Mouse (Mus musculus): Measurements from ENCODE around the gene Bcl2l14. TPM values are rescaled to one million over a fixed set of nuclear protein-coding genes. Genes with fewer than 3 reads are reported as not detected.

Gene Bcl2l14
- polyA plus RNA-seq, 1 experiment from 2014 or later: 0.10 TPM

DNA sequence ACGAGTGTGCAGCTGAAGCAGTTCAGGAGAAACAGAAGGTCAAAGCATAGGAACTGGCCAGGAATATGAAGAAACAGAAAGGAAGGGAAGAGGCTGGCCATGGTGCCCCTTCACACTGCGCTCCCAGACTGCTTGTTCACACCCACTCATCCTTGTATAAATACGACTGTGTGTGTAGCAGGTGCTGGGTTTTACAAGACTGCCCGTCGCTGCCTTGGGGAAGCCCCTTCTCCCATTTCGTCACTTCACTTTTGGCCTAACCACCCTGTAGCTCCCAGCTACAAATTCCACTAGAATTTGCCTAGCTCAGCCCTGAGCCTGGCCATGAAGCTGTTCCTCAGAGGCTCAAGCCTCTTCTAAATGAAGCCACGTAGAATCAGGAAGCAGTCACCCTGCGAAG, 24.3 kb downstream of the Bcl2l14 start:
- H3K4me2 ChIP-seq (ENCODE audit: low read length): no peak overlapping the region
- H3K27ac ChIP-seq (ENCODE audit: low read depth, low read length): no peak overlapping the region
- no peak overlapping the region for H3K4me3 ChIP-seq (ENCODE audit: low read length)
- H3K9me3 ChIP-seq (ENCODE audit: control insufficient read depth, low read length): no peaks in the 10 kb centered on the region
- WGBS: 87% methylated on average over 8 of the region's 8 CpGs
- H3K27me3 ChIP-seq (replicated peaks; ENCODE audit: control insufficient read depth, insufficient read depth, low read length): no peaks in the 10 kb centered on the region
- no peak for ATAC-seq
- H3K4me1 ChIP-seq (ENCODE audit: control insufficient read depth, insufficient read depth, low read depth, low read length): no peaks in the 10 kb centered on the region
- H3K9ac ChIP-seq (ENCODE audit: low read depth, low read length): no peak overlapping the region
- no peaks in the 10 kb centered on the region for H3K36me3 ChIP-seq (ENCODE audit: control insufficient read depth, insufficient read depth, low read length)

DNA sequence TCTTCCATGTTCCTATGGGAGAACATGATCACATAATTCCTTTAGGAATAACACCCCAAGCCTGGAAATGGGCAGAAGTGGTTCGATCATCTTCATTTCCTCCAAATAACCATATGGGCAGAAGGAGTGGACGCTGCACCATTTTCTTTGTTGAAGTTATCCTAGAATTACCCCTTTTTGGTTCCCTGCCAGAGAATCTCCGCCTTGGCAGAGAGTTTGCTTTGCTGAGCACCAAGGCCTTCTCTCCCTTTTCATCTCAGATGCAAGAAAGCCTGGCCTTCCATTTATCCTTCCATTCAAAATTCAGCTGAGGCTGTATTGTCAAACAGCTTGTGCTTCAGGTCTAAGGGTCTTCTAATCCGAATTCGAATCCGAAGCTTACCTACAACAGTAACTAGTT, 25.8 kb downstream of the Bcl2l14 start:
- ATAC-seq: no peak
- no peak overlapping the region for H3K4me2 ChIP-seq (ENCODE audit: low read length)
- H3K27me3 ChIP-seq (replicated peaks; ENCODE audit: control insufficient read depth, insufficient read depth, low read length): no peaks in the 10 kb centered on the region
- WGBS: 81% methylated on average over 6 of the region's 6 CpGs
- no peak overlapping the region for H3K9ac ChIP-seq (ENCODE audit: low read depth, low read length)
- no peaks in the 10 kb centered on the region for H3K4me1 ChIP-seq (ENCODE audit: control insufficient read depth, insufficient read depth, low read depth, low read length)
- H3K9me3 ChIP-seq (ENCODE audit: control insufficient read depth, low read length): no peaks in the 10 kb centered on the region
- H3K36me3 ChIP-seq (ENCODE audit: control insufficient read depth, insufficient read depth, low read length): no peaks in the 10 kb centered on the region
- H3K27ac ChIP-seq (ENCODE audit: low read depth, low read length): no peak overlapping the region
- H3K4me3 ChIP-seq (ENCODE audit: low read length): no peak overlapping the region

DNA sequence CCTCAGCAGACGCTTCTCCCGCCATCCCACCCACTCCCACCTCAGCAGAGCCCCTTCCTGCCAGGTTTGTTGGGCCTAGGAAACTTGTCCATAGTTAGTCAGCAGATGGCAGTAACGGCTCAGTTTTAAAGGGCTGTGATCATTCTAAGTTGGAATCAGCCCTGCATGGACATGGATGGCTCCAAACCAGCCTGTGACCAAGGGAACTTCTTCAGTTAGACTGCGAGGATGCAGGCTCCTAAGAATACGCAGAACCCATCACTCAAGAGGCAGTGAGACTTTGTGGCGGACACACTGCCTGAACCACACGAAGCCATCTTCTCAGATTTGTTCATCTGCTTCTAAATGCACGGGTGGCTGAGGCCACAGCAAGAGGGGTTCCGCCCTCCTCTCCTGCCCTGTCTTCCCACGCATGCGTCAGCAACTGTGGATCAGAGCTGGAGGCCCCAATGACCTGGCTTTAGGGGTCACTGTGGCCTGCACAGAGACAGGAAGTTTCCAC, 29.1 kb downstream of the Bcl2l14 start:
- H3K4me3 ChIP-seq (ENCODE audit: low read length): no peak overlapping the region
- 36% methylated on average over 11 of the region's 11 CpGs for WGBS
- H3K36me3 ChIP-seq (ENCODE audit: control insufficient read depth, insufficient read depth, low read length): no peaks in the 10 kb centered on the region
- H3K4me1 ChIP-seq (ENCODE audit: control insufficient read depth, insufficient read depth, low read depth, low read length): no peaks in the 10 kb centered on the region
- H3K27me3 ChIP-seq (replicated peaks; ENCODE audit: control insufficient read depth, insufficient read depth, low read length): no peaks in the 10 kb centered on the region
- H3K9ac ChIP-seq (ENCODE audit: low read depth, low read length): no peak overlapping the region
- H3K9me3 ChIP-seq (ENCODE audit: control insufficient read depth, low read length): no peaks in the 10 kb centered on the region
- no peak overlapping the region for H3K27ac ChIP-seq (ENCODE audit: low read depth, low read length)
- H3K4me2 ChIP-seq (ENCODE audit: low read length): peak overlapping the region; percentile 32
- peak; percentile 90 for ATAC-seq

DNA sequence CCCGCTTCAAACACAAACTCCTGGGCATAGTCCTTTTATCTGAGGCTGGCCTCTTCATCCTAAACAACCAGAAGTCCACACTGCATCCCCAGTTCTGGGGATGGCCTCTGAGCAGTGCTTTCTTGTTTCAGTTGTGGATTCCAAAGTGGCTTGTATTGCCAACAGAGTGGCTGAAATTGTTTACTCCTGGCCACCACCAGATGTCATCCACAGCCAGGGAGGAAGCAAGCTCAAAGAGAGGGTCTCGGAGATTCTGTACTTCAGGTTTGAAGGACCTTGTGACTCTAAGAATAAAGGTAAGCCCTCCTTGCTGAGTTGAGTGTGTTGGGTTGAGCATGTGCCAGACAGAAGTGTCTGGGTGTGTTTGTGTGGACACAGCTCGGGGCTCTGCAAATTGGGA, 31.0 kb downstream of the Bcl2l14 start:
- Histone ChIP-seq H3K9ac (ENCODE audit: low read depth, low read length) (no peak overlapping the region), H3K36me3 (ENCODE audit: control insufficient read depth, insufficient read depth, low read length) (no peaks in the 10 kb centered on the region), H3K27me3 (replicated peaks; ENCODE audit: control insufficient read depth, insufficient read depth, low read length) (no peaks in the 10 kb centered on the region), H3K27ac (ENCODE audit: low read depth, low read length) (no peak overlapping the region), H3K4me1 (ENCODE audit: control insufficient read depth, insufficient read depth, low read depth, low read length) (no peaks in the 10 kb centered on the region), H3K9me3 (ENCODE audit: control insufficient read depth, low read length) (no peaks in the 10 kb centered on the region), H3K4me2 (ENCODE audit: low read length) (no peak overlapping the region), H3K4me3 (ENCODE audit: low read length) (no peak overlapping the region)
- WGBS: 76% methylated on average over 3 of the region's 3 CpGs
- 0 out of 2 replicates have a peak, but pooled peaks have one; percentile 28 for ATAC-seq

DNA sequence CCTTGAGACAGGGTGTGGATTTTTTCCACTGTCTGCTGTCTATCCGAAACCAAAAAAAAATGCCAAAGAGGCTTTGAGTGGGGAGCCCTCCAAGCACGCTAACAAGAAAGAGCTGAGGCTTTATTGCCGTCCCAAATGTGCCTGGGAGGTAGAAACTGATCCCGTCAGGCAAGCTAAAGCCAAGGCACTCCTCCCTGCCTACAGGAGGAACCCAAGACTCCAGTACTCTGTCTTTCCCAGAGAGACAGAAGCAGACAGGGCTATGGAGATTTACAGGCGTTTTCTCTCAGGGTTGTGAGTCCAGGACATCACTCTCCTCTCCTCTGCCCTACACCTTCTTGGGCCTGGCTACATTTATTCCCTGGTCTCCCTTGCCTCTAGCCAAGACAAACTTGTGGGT, 32.3 kb downstream of the Bcl2l14 start:
- WGBS: 86% methylated on average over 5 of the region's 5 CpGs
- Histone ChIP-seq H3K4me3 (ENCODE audit: low read length) (no peak overlapping the region), H3K27ac (ENCODE audit: low read depth, low read length) (no peak overlapping the region)

DNA sequence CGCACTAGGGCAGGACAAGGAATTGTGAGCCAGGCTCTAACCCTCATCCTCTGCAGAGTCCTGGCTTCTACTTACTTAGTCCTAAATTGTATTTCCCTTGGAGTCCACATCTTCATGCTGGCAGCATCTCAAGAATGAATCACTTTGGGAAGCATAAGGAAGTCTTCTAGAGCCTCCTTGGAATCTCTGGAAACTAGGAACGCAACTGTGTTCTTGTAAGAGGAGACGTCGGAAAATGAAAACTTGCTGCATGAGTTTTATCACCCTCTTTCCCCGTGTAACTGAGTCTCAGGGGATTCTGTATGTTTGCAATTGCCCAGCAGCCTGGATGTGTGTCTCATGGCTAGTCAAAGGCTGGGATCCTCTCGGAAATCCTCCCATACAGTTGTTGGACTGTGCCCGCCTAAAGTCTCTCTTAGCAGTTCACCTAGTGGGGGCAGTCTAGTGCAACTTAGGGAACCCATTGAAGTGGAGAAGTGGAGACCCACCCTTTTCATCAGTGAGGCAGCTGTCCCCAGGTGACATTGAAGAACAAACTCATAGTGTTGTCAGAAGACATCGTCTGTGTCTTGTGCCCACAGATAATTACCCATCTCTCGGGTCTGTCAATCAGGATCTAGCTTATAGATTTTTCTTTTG, 34.2 kb downstream of the Bcl2l14 start:
- Histone ChIP-seq H3K27ac (ENCODE audit: low read depth, low read length) (no peak overlapping the region), H3K36me3 (ENCODE audit: control insufficient read depth, insufficient read depth, low read length) (no peaks in the 10 kb centered on the region), H3K4me2 (ENCODE audit: low read length) (no peak overlapping the region), H3K9me3 (ENCODE audit: control insufficient read depth, low read length) (no peaks in the 10 kb centered on the region), H3K27me3 (replicated peaks; ENCODE audit: control insufficient read depth, insufficient read depth, low read length) (no peaks in the 10 kb centered on the region), H3K4me1 (ENCODE audit: control insufficient read depth, insufficient read depth, low read depth, low read length) (no peaks in the 10 kb centered on the region), H3K9ac (ENCODE audit: low read depth, low read length) (no peak overlapping the region), H3K4me3 (ENCODE audit: low read length) (no peak overlapping the region)
- no peak for ATAC-seq
- WGBS: 86% methylated on average over 9 of the region's 9 CpGs

More for the DNA sequence above, 32.3 kb downstream of the Bcl2l14 start:
- Histone ChIP-seq H3K9ac (ENCODE audit: low read depth, low read length) (no peak overlapping the region), H3K36me3 (ENCODE audit: control insufficient read depth, insufficient read depth, low read length) (no peaks in the 10 kb centered on the region), H3K27me3 (replicated peaks; ENCODE audit: control insufficient read depth, insufficient read depth, low read length) (no peaks in the 10 kb centered on the region), H3K4me2 (ENCODE audit: low read length) (no peak overlapping the region), H3K4me1 (ENCODE audit: control insufficient read depth, insufficient read depth, low read depth, low read length) (no peaks in the 10 kb centered on the region), H3K9me3 (ENCODE audit: control insufficient read depth, low read length) (no peaks in the 10 kb centered on the region)
- ATAC-seq: no peak

DNA sequence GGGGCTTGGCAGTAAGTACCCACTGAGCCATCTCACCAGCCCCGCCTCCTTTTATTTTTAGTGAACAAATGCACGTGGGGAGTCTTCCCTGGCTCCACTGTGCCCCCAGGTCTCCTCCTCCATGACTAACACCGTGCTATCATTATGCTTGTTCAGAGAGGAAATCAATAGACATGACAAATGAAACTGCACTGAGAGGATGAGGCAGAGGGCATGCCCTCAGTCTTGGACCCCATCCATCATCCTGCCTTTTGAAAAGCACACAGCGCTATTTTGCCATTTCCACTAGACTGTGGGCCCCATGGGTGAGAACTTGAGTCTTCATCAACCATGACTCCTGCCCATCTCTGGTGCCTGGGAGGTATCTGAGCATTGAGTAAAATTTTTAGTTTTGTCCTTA, 35.5 kb downstream of the Bcl2l14 start:
- Histone ChIP-seq H3K4me1 (ENCODE audit: control insufficient read depth, insufficient read depth, low read depth, low read length) (no peaks in the 10 kb centered on the region), H3K4me3 (ENCODE audit: low read length) (no peak overlapping the region), H3K9me3 (ENCODE audit: control insufficient read depth, low read length) (no peaks in the 10 kb centered on the region), H3K36me3 (ENCODE audit: control insufficient read depth, insufficient read depth, low read length) (no peaks in the 10 kb centered on the region), H3K27ac (ENCODE audit: low read depth, low read length) (no peak overlapping the region), H3K4me2 (ENCODE audit: low read length) (no peak overlapping the region), H3K27me3 (replicated peaks; ENCODE audit: control insufficient read depth, insufficient read depth, low read length) (no peaks in the 10 kb centered on the region), H3K9ac (ENCODE audit: low read depth, low read length) (no peak overlapping the region)
- WGBS: 26% methylated on average over 4 of the region's 4 CpGs
- no peak for ATAC-seq

DNA sequence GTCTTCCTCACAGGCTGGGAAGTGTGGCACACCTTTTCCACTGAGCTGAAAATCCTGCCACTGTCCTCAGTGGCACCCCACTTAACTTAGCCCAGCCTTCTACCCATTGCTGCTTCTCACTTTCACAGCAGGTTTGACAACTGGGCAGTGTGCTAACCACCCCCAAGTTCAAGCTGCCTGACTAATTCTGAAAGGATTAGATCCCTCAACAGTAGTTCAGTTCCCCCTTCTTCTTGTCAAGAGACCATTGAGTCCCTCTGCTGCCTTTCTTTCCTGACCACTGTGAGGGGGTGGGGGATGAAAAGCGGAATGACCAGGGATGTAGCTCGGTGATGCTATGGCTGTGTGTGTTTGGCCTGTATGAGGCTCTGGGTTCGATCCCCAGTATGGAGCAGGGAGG, 37.2 kb downstream of the Bcl2l14 start:
- Histone ChIP-seq H3K4me3 (ENCODE audit: low read length) (no peak overlapping the region), H3K4me1 (ENCODE audit: control insufficient read depth, insufficient read depth, low read depth, low read length) (no peaks in the 10 kb centered on the region), H3K9ac (ENCODE audit: low read depth, low read length) (no peak overlapping the region), H3K4me2 (ENCODE audit: low read length) (no peak overlapping the region), H3K27me3 (replicated peaks; ENCODE audit: control insufficient read depth, insufficient read depth, low read length) (no peaks in the 10 kb centered on the region), H3K27ac (ENCODE audit: low read depth, low read length) (no peak overlapping the region), H3K9me3 (ENCODE audit: control insufficient read depth, low read length) (no peaks in the 10 kb centered on the region), H3K36me3 (ENCODE audit: control insufficient read depth, insufficient read depth, low read length) (no peaks in the 10 kb centered on the region)
- no peak for ATAC-seq
- 86% methylated on average over 3 of the region's 3 CpGs for WGBS

DNA sequence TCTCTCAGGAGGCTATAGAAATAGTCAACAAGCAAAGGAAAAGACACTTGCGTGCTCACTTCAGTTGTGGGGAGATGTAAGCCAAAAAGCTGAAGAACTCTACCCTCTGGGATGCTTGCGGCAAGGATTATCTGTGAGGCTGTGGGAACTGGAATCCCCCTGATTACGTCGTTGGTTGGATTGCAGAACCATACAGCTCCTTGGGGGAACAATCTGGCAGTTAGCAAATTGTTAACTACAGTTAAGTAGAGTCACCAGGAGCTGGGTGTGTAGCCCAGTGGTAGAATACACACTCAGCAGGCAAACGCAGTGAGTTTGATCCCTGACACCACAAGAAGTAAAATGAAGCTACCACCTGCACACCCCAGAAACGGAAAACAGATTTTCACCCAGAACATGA, 37.9 kb downstream of the Bcl2l14 start:
- 70% methylated on average over 6 of the region's 6 CpGs for WGBS
- Histone ChIP-seq H3K27me3 (replicated peaks; ENCODE audit: control insufficient read depth, insufficient read depth, low read length) (no peaks in the 10 kb centered on the region), H3K27ac (ENCODE audit: low read depth, low read length) (no peak overlapping the region), H3K36me3 (ENCODE audit: control insufficient read depth, insufficient read depth, low read length) (no peaks in the 10 kb centered on the region), H3K4me2 (ENCODE audit: low read length) (no peak overlapping the region), H3K9ac (ENCODE audit: low read depth, low read length) (no peak overlapping the region), H3K4me1 (ENCODE audit: control insufficient read depth, insufficient read depth, low read depth, low read length) (peaks cover 4% of the 10 kb centered on the region), H3K9me3 (ENCODE audit: control insufficient read depth, low read length) (no peaks in the 10 kb centered on the region), H3K4me3 (ENCODE audit: low read length) (no peak overlapping the region)
- ATAC-seq: no peak
